Mouse (Mus musculus) thymus, adult 2 months (tissue): ENCODE measurements around the gene Rnf25.

Source experiments
- CTCF ChIP-seq: fragments of 200-500 bp; IDR thresholded peaks from 2 replicates; pipeline ENCODE4 v1.5.1; 2012; ENCODE audit warnings: mild to moderate bottlenecking, control low read depth, low read length, moderate library complexity, borderline replicate concordance; ENCODE audit not compliant: control insufficient read depth, poor library complexity, insufficient read depth; ENCODE audit errors: extremely low read depth
- POLR2A ChIP-seq: fragments of 200-500 bp; IDR thresholded peaks from 2 replicates; pipeline ENCODE4 v1.6.1; 2012; ENCODE audit warnings: mild to moderate bottlenecking, low read length, control low read depth, moderate library complexity; ENCODE audit not compliant: control insufficient read depth, poor library complexity, insufficient read depth; ENCODE audit errors: extremely low read depth

DNA sequence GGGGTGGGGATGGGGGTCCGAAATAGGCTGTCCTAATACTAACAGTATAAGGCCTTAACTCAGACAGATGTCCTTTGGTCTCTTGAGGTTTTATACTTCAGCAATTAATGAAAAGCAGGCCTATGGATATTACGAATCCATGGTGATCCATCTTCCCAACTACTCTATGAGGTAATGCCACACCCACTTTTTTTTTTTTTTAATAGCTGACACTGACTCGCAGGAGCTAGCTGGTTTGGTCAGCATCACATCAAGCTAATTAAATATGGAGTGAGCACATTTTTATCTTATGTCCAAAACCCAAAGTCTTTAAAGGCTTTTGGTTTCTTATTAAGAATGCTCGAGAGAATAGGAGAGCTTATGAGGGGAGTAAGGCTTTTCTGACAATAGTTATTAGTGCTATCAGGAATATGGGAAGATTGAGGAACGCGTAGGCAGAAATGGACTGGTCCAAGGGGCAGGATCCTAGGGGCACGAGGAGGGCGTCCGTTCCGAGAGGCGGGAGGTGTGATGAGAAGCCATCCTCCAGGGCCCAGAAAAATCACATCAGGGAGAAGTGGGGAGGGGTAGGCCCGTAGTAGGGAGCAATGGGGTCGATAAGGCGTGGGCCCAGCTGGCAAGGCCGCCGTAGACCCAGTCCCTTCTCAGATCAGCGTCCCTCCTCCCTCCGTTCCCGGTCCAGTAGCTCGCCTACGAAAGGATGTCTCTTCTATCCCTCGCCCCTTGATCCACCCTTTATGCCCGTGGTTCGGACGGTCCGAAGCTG, 513 bp downstream of the Rnf25 start:
- TF ChIP-seq POLR2A: no peak
- TF ChIP-seq CTCF: no peak
